Mouse (Mus musculus) brain, embryonic 14.5 days (tissue): Measurements from ENCODE around the gene Foxk2. TPM values are rescaled to one million over a fixed set of nuclear protein-coding genes. Genes with fewer than 3 reads are reported as not detected.
"Not testable (repeated sequence)": the region's sequence is repeated elsewhere in the genome, so short reads cannot be mapped to it uniquely, and the experiment has no call there.

ENCODE experiments used
- DNase-seq: peaks from one replicate; pipeline ENCODE4 v3.0.0-alpha.2; 2011; ENCODE audit warnings: low read depth
- CTCF ChIP-seq: fragments of 200-500 bp; IDR thresholded peaks from 2 replicates; pipeline ENCODE4 v1.5.1; 2012; ENCODE audit warnings: inconsistent platforms, mild to moderate bottlenecking, moderate library complexity, borderline replicate concordance; ENCODE audit not compliant: insufficient read depth, insufficient read length; ENCODE audit errors: extremely low read depth
- POLR2A ChIP-seq: fragments of 200-500 bp; IDR thresholded peaks from 2 replicates; pipeline ENCODE4 v1.6.1; 2012; ENCODE audit warnings: mild to moderate bottlenecking, inconsistent platforms, borderline replicate concordance; ENCODE audit not compliant: poor library complexity, insufficient read depth, insufficient read length, severe bottlenecking; ENCODE audit errors: extremely low read depth
- polyA plus RNA-seq: library from polyadenylated mRNA; depleted of rRNA; stranded (reverse); fragments of >200 nt; gene quantifications from 2 replicates; pipeline ENCODE4 v1.2.3, GENCODE M21; 2012

The Foxk2 gene
- polyA plus RNA-seq, 1 experiment = 85.4 TPM

DNA sequence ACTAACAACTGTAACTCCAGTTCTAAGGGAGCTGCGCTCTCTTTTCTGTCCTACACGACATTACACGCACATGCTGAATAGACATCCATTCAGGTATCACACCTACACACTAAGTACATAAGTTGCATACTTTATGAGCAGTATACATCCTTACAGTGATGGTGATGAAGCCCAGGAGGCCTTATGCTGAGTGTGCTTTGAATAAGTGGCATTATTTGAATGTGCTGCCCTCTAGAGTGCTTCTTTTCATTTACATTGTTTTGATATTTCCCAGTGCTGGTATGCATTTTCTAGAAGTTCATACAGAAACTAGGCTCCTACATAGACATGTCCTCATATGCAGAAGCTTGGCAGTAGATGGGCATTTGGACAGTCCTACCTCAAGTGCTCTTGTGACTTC lies 30.1 kb downstream of the Foxk2 start:
- TF ChIP-seq POLR2A (no peak), CTCF (no peak)
- peak; percentile 5 for DNase-seq

DNA sequence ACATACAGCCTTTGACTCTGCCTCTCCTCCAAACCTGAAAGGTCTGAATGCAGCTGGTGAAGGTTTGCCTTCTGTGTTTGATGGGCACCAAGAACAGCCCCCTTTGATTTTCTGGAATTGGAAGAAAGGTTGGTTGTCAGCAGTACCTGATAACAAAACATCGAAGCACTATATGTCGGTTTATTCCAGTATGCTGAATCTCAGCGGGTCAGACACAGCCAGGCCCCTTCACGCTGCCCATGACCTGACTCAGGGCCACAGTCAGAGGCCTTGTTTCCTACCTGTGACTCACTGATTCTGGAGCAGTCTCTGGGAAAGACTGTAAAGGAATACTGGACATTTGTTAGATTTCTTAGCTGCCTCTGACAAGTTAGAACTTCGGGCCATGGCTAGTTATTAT lies 35.0 kb downstream of the Foxk2 start:
- no peak for DNase-seq
- TF ChIP-seq CTCF (no peak), POLR2A (no peak)

DNA sequence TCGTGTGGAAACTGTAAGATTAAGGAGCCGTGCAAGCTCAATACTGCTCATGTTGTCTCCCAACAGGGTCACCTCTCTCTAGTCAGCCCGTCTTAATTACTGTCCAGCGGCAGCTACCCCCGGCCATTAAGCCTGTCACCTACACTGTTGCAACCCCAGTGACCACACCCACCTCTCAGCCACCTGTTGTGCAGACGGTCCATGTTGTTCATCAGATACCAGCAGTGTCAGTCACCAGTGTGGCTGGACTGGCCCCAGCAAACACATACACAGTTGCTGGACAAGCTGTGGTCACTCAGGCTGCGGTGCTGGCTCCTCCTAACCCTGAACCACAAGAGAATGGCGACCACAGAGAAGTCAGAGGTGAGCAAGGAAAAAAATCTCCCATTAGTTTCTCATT lies 38.7 kb downstream of the Foxk2 start:
- no peak for DNase-seq
- TF ChIP-seq POLR2A = no peak
- no peak for TF ChIP-seq CTCF

DNA sequence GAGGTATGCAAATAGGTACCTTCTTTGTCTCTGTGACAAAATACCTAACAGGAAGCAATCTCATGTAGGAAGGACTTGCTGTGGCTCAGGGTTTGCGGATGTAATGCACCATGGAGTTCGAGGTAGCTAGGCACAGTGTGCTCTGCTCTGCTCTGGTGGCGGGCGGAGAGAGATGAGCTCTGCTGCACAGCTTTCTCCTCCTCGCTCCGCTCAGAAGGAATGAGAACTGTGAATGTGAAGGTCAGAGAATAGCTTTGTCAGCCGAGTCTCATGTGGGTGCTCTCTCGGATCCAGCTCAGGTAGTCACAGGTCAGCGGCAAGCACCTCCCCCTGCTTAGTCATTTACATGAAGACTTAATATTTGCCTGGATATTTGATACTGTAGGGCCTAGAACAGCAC lies 40.5 kb downstream of the Foxk2 start:
- TF ChIP-seq CTCF = no peak
- no peak for TF ChIP-seq POLR2A
- DNase-seq = no peak

DNA sequence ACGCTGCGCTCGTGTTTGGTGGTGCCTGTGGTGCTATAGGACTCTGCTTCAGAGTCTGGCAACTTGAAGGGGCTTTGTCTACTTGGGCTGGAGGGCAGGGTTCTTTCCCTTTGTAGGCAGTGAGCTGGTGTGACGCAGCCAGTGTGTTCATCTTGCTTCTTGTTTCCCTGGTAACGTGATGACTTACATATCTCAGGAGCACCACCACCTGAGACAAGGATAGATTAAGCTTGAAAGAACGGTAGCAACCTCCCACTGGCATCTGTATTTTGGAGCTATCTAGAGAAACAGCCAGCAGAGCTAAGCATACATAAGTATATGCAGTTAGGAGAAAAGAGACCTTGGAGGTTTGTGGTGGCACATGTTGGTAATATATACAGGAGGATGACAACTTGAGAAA lies 45.6 kb downstream of the Foxk2 start:
- DNase-seq = no peak
- TF ChIP-seq POLR2A = no peak
- no peak for TF ChIP-seq CTCF

DNA sequence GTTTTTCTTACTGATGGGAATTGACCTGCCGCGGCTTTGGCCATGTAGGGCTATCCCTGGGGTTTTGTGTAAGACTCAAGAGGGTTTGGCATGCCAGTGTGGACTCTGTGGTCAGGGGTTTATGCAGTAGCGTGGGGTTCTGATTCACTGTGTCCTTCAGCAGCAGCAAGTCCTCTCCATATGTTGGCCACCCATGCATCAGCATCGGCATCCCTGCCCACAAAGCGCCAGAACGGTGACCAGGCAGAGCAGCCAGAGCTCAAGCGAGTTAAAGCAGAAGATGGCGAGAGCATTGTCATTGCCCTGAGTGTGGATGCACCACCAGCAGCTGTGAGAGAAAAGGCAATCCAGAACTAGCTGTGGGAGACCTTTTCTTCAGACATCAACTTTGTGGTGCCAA lies 46.8 kb downstream of the Foxk2 start:
- TF ChIP-seq CTCF (no peak), POLR2A (no peak)
- no peak for DNase-seq

DNA sequence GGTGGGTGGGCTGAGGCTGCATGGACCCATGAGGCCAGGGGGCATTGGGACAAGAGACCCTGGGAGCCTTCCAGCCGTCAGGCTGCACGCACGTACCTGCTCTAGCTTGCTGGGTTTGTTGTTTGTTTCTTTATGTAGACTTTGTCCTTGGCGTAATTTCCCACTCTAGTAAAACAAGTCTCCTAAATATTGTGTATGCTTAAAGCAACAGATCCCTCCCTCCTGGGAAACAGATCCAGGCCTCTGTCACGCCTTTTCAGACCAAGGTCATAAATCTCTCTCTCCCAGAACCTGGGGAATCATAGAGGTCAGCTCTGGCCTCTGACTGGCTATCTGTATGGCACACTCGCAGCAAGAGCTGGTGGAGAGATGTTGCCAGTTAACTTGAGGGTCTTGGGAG lies 47.9 kb downstream of the Foxk2 start:
- not testable (repeated sequence) for DNase-seq

DNA sequence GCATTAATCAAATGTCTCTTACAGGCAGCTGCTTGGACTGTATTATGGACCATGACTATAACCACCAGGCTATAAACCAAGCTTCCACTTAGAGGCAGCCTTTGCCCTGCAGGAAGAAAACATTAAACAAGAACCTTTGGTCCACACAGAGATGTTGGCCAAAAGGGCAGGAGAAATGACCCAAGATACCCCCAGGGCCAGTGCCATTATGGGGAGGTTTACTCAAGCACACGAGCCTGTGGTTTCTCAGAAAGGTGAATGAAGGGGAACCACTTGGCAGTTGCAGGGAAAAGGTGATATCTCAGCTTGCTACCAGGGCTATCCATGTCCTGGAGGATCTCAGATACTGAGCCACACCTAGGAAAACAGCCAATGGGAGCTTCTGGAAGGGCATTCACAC lies 66.2 kb downstream of the Foxk2 start:
- no peak for DNase-seq
- TF ChIP-seq CTCF (no peak), POLR2A (no peak)

DNA sequence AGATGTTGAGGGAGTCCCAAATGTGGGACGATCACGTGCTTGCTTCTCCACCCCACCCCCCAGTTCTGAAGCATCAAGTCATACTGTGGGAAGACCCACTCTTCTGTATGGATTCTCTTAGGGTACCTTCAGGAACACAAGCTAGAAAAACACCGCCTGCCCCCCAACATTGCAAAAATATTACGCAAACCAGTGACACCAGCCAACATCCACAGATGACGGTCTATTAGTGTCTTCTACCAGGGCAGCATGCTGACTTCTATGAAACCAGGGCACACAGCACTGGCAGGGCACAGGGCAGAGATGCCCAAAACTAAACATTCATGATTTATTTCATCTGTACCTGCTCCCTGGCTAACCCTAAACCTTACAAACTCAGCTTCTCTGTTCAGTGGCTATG lies 66.9 kb downstream of the Foxk2 start:
- no peak for TF ChIP-seq POLR2A
- TF ChIP-seq CTCF = no peak
- no peak for DNase-seq

DNA sequence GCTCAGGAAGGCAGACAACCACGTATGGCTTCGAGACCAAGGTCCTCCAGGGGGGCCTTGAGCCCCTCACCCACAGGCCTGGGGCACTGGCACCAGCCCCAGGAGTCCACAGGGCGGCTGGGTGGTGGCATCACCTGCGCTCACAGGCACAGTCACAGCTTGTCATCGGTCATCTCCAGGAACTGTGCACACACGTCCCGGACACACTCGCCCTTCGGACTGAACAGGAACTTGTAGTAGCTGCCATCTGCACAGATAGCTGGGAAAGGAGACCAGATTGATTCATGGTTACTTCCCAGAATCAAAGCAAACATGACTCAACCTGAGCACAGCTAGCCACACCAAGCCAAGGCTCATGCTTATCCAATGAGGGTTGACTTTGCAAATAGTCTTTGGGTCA lies 68.4 kb downstream of the Foxk2 start:
- TF ChIP-seq CTCF (no peak), POLR2A (no peak)
- DNase-seq = no peak

DNA sequence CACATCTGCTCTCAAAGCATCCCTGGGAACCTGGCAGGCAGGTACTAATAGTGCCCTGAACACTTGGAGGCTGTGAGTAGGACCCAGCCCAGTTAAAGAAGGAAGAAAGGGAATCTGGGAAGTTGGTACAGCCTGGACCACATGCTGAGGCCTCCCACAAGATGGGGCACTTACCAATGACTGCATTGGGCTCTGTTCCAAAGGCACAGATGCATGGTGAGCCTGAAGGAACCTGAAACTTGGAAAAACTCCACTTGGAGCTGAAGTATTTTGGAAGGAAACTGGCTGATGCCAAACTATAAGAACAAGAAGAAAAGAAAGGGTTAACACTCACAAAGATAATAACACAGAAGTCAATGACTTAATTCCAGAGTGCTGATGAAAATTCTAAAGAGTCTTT lies 68.8 kb downstream of the Foxk2 start:
- peak; percentile 22 for DNase-seq
- TF ChIP-seq CTCF = no peak
- no peak for TF ChIP-seq POLR2A

DNA sequence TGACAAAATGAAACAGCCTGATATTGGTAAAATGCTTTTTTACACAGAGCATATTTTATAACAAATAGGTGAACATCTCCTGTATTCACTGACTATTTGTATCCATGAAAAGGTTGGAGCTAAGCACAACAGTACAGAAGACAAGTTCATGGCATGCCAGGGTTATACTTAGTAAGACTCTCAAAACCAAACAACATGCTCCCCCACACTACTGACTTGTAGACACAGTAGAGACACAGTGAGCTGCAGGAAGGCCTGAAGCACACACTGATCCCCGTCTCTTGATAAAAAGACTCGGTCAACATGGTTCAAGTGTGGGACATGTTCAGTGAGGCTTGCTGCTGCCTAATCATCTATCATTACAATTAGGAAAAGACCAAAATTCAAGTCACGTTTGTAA lies 71.9 kb downstream of the Foxk2 start:
- DNase-seq = no peak
- TF ChIP-seq POLR2A = no peak
- TF ChIP-seq CTCF = no peak

DNA sequence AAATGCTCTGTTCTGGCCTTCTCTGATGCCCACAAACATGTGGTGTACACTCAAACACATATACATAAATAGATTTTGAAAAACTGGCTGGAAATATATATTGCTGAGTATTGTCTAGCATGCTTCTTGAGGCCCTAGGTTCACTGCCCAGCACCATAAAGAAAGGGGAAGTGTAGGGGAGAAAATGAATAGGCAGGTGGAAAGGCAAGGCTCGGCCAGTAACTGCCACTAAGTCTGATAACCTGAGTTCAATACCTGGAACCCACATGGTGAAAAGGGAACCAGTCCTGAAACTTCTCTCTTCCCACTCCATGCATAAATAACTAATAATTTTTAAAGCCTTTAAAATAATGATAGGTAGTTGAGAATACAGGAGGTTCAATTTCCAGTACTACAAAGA lies 79.9 kb downstream of the Foxk2 start:
- TF ChIP-seq POLR2A (no peak), CTCF (no peak)
- DNase-seq = no peak
